Mouse (Mus musculus): ENCODE data around the gene Prelp.

- TF ChIP-seq CTCF (IDR thresholded peaks at IDR 0.05; ENCODE audit: low read depth) (no peak), EP300 (IDR thresholded peaks at IDR 0.05; ENCODE audit: low read depth) (no peak)
Observed at GRCm38 (mm10) chr1:133968788-133969325, 47.6 kb upstream of the Prelp start.

All from liver, postnatal 0 days (tissue).